ENCODE assay signal across 10 mouse cellular contexts in genomic region chr16:89816506-89817172, GRCm38 (mm10).
A peak's percentile ranks its signal among the peaks of the same experiment; 100 is the strongest.
DNase-seq lines count a peak whose midpoint lies in the region; ATAC-seq and TF ChIP-seq lines count a peak whose summit lies in the region.
"Had no signal": no experiment of that assay in that cellular context is flagged by ENCODE, and none has a peak within 500 bp of the region (broad histone marks: within the 10 kb centered on the region; RNA-seq: fewer than 3 reads in every experiment).

No protein-coding gene starts in this region.

- intact Hi-C loops in heart, postnatal 36 days (cut with DNase I), result no loop called here
- intact Hi-C loops in gastrocnemius, postnatal 14 days (cut with DNase I; ENCODE audit: low total_unique reads), result no loop called here

- no peak overlapping the region; the same call in 1 of the 2 replicates for H3K4me3 ChIP-seq in heart, embryonic 11.5 days (ENCODE audit: low read depth, low read length)
- no peak overlapping the region for H3K4me3 ChIP-seq in thymus, adult 2 months (ENCODE audit: control insufficient read depth, insufficient read depth, low read length)
- H3K4me3 ChIP-seq in lung, adult 2 months (replicated peaks; ENCODE audit: extremely low read depth, low read depth, low read length), result no peak overlapping the region
- H3K4me3 ChIP-seq: liver, embryonic 15.5 days had no signal

- H3K36me3 ChIP-seq in heart, embryonic 11.5 days (ENCODE audit: control insufficient read depth, insufficient read depth, low read length), result peaks cover 5% of the 10 kb centered on the region; the same call in 1 of the 2 replicates
- H3K36me3 ChIP-seq in thymus, adult 2 months (ENCODE audit: control insufficient read depth, insufficient read depth, low read length), result no peaks in the 10 kb centered on the region
- H3K36me3 ChIP-seq: liver, embryonic 15.5 days had no signal

- peak overlapping the region; percentile 95 for H3K4me2 ChIP-seq in heart, embryonic 11.5 days
- H3K4me2 ChIP-seq: liver, embryonic 15.5 days had no signal

- 0 out of 2 replicates have a peak overlapping the region, but pooled peaks have one; percentile 28 for H3K9ac ChIP-seq in heart, embryonic 11.5 days (ENCODE audit: low read depth, low read length)
- H3K9ac ChIP-seq: embryonic facial prominence, embryonic 12.5 days; liver, embryonic 15.5 days had no signal

- WGBS in heart, embryonic 11.5 days (ENCODE audit: insufficient replicate concordance), result 30% methylated on average over 13 of the region's 13 CpGs
- 50% methylated on average over 13 of the region's 13 CpGs for WGBS in thymus, adult 2 months
- 23% methylated on average over 13 of the region's 13 CpGs for WGBS in lung, adult 2 months

- no peak for DNase-seq in heart, postnatal 36 days
- DNase-seq in thymus, postnatal 0 days (ENCODE audit: low spot score), result peak; percentile 12
- no peak for DNase-seq in thymus, adult 2 months
- peak; percentile 14 for DNase-seq in lung, adult 2 months
- peak; percentile 70 for DNase-seq in telencephalon, adult 2 months (ENCODE audit: low read depth, low spot score)
- DNase-seq in gastrocnemius, postnatal 14 days, result no peak
- no peak for DNase-seq in cerebellum, adult 18-20 months

- H3K4me1 ChIP-seq in heart, embryonic 11.5 days (ENCODE audit: control insufficient read depth, insufficient read depth, low read length), result peaks cover 13% of the 10 kb centered on the region
- peaks cover 5% of the 10 kb centered on the region; the same call in 1 of the 2 replicates for H3K4me1 ChIP-seq in thymus, adult 2 months (replicated peaks; ENCODE audit: control insufficient read depth, insufficient read depth, low read length)
- H3K4me1 ChIP-seq in lung, adult 2 months (ENCODE audit: control insufficient read depth, insufficient read depth, low read length), result peaks cover 6% of the 10 kb centered on the region

- H3K27me3 ChIP-seq in heart, embryonic 11.5 days (ENCODE audit: control insufficient read depth, insufficient read depth, low read length), result no peaks in the 10 kb centered on the region
- H3K27me3 ChIP-seq in thymus, adult 2 months (ENCODE audit: control insufficient read depth, insufficient read depth, low read length), result no peaks in the 10 kb centered on the region

- no peak overlapping the region for H3K27ac ChIP-seq in heart, embryonic 11.5 days (ENCODE audit: low read depth, low read length)
- no peak overlapping the region for H3K27ac ChIP-seq in thymus, adult 2 months (ENCODE audit: control insufficient read depth, insufficient read depth, low read length)
- H3K27ac ChIP-seq: embryonic facial prominence, embryonic 12.5 days; liver, embryonic 15.5 days had no signal

- no peak for TF ChIP-seq CTCF in thymus, adult 2 months (IDR thresholded peaks at IDR 0.05; ENCODE audit: borderline replicate concordance, control insufficient read depth, extremely low read depth, insufficient read depth, low read length, poor library complexity)
- no peak for TF ChIP-seq CTCF in lung, adult 2 months (IDR thresholded peaks at IDR 0.05; ENCODE audit: insufficient read depth, low read length)

- no peak for TF ChIP-seq POLR2A in thymus, adult 2 months (IDR thresholded peaks at IDR 0.05; ENCODE audit: control insufficient read depth, extremely low read depth, insufficient read depth, low read length, poor library complexity)
- no peak for TF ChIP-seq POLR2A in lung, adult 2 months (IDR thresholded peaks at IDR 0.05; ENCODE audit: borderline replicate concordance, extremely low read depth, low read depth, low read length)

- no peak for ATAC-seq in heart, embryonic 11.5 days (replicated peaks; ENCODE audit: insufficient number of reproducible peaks, low FRiP score, low TSS enrichment)

- H3K9me3 ChIP-seq in heart, embryonic 11.5 days (replicated peaks; ENCODE audit: control insufficient read depth, low read length), result peaks cover 2% of the 10 kb centered on the region; the same call in 1 of the 2 replicates
- H3K9me3 ChIP-seq: embryonic facial prominence, embryonic 12.5 days; liver, embryonic 15.5 days had no signal

Comparison
In these comparisons a context has a peak if more than half of its experiments do, and no peak if none do; other contexts are left out.
1. DNase-seq: peak in thymus, postnatal 0 days (single experiment), lung, adult 2 months (single experiment) and telencephalon, adult 2 months (single experiment); none in heart, postnatal 36 days (0 of 2), thymus, adult 2 months (single experiment), gastrocnemius, postnatal 14 days (single experiment) and cerebellum, adult 18-20 months (0 of 2).